Mouse (Mus musculus) fibroblast of lung, adult 2 months (primary cell): ENCODE measurements around the gene P4ha1.
"Not testable (repeated sequence)": the region's sequence is repeated elsewhere in the genome, so short reads cannot be mapped to it uniquely, and the experiment has no call there.

ENCODE experiments used
- DNase-seq: peaks from one replicate; pipeline ENCODE4 v3.0.0-alpha.2; 2011; ENCODE audit warnings: low read depth

P4ha1 gene

GRCm38 (mm10) chr10:59323100-59323487 lies at the start of gene P4ha1:
Gene P4ha1 (plus strand): TSS chr10:59323296.
- DNase-seq, result peak; percentile 94

DNA sequence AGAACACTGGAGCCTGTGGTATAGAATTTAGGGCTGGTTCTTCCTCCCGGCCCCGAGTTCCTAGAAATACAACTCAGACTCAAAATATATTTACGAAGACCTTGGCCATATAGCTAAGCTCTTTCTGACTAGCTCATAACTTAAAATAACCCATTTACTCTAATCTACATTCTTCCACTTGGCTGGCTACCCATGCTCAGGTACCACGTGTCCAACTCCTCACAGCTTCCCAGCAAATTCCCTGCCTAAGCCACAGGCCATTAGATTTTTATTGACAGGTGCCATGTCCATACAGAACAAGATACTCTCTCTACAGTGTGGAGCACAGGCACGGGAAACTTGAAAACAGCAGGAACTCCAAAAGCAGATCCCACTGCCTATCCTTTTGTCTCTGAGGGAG lies 47.4 kb upstream of the P4ha1 start:
- DNase-seq, result no peak

GRCm38 (mm10) chr10:59277116-59277515 lies 46.0 kb upstream of the P4ha1 start:
- DNase-seq, result no peak

DNA sequence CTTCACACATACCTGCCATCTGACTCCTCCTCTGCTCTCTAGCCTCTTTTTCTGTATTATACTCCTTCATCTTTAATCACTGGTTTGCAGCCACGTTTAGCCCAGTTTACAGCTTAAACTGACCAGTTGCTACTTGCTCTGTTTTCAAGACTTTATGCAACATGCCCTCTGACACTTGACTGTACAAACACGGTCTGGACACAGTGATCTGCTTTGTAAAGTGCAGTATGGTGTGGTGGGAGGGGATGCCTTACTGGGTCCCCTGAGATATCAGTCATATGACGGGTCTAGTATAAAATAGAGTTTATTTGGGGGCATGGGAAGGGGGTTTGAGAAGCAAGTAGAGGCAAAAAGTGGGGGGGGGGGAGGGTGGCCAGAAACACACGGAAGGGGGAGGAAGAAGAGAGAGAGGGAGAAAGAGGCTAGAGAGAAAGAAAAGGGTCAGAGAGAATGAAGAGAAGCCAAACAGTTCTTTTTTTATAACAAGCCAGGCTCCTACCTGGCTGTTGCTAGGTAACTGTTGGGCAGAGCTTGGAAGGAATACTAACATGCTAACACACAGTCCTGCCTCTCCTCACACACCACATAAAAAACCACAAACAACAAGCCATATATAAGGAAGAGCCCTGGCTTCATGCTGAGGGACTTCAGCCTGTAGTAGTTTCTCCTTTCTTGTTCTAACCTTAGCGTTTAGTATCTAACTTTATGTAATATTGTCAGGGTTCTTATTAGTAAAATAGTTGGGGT lies 45.2 kb upstream of the P4ha1 start:
- DNase-seq, result no peak

GRCm38 (mm10) chr10:59283164-59283563 lies 39.9 kb upstream of the P4ha1 start:
- DNase-seq, result no peak

GRCm38 (mm10) chr10:59283749-59284148 lies 39.3 kb upstream of the P4ha1 start:
- no peak for DNase-seq

- peak; percentile 87 for DNase-seq
These were observed 37.6 kb upstream of the P4ha1 start for GRCm38 (mm10) chr10:59285530-59285929.

DNA sequence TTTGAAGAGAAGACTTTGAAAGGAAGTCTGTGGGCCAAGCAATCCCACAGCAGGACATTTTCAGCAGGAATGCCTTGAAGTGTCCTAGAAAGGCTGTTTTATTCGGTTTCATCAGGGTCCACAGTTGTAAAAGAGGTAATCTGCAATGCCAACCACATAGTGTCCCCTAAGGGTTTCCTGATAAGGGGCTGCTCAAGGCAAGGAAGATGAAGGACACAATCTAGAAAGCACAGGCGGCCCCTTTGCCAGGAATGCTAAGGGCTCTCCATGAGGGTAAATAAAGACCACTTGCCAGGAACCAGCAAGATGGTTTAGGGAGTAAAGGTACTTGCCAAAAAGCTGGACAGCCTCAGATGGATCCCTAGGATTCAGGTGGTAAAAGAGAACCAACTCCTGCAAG lies 35.8 kb upstream of the P4ha1 start:
- no peak for DNase-seq

GRCm38 (mm10) chr10:59287662-59288061 lies 35.4 kb upstream of the P4ha1 start:
- no peak for DNase-seq

DNA sequence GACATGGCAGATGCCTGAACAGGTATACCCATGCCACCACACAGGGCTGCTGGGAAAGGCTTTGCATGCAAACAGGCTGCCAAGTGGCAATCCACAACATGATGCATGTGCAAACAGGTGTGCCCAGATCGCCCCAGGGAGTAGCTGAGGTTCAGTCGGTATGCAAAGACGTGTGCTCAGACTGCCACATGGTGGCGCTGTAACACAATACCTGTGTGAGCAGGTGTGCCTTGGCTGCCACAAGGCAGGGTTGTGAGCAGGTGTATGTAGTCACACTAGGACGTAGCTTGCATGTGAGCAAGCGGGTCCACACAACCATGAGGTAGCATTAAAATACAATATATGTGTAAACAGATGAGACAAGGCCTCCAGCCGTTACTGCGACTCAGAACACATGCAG lies 34.0 kb upstream of the P4ha1 start:
- DNase-seq, result no peak

DNA sequence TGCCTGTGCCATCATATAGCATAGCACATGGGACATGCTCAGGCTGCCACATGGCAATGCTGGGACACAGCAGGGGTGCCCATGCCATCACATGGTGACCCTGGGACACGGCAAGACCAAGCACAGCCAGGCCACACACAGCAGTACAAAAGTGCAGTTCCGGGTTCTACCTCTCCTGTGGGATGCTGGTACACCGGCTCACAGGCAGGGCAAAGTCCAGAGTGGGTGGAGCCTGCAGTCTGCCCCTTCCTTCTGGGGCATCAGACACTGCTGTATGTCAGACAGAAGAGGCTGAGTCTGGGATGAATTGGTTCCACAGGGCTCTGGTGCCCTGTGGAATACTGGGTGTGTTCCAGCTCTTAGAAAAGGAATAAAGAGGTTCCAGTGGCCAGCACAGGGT lies 31.6 kb upstream of the P4ha1 start:
- DNase-seq, result no peak

DNA sequence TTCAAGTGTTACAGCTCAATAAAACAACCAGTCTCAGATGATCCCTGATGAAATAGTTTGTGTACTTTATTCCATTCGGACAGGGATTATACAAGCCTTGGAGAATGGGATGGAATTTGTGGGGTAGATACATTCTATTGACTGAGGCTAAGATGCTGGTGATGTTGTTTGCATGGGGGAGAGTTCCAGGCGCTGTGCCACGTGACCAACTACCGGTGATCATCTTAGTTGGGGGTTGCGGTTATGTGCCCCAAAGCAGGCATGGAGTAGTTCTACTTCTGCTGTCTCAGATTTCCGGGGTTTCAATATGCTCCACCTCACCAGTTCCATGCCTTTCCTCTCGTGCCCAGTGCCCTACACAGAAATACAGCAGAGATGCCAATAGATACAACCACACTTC lies 31.0 kb upstream of the P4ha1 start:
- no peak for DNase-seq

GRCm38 (mm10) chr10:59292558-59292957 lies 30.5 kb upstream of the P4ha1 start:
- DNase-seq, result peak; percentile 77

DNA sequence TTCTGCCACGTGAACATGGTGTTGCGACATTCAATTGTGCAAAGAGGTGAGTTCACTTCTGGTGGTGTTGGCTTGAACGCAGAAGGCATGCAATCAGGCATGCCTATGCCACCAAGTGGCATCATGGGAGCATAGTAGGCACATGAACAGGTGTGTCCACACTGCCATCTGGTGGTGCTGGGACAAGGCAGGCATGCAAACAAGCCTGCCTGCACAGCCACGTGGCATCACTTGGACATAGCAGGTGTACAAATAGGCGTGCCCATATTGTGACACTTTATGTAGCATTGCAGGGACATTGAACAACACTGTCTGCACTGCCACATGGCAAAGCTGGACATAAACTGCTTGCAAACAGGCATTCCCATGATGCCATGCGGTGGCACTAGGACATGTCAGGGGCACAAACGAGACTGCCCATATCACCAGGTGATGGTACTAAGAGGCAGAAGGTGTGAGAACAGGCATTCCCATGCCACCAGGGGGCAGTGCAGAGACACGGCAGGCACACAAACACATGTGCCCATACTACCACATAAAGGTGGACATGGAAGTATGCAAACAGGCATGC lies 27.8 kb upstream of the P4ha1 start:
- no peak for DNase-seq

GRCm38 (mm10) chr10:59296261-59296660 lies 26.8 kb upstream of the P4ha1 start:
- DNase-seq, result no peak

GRCm38 (mm10) chr10:59302671-59303070 lies 20.4 kb upstream of the P4ha1 start:
- not testable (repeated sequence) for DNase-seq

DNA sequence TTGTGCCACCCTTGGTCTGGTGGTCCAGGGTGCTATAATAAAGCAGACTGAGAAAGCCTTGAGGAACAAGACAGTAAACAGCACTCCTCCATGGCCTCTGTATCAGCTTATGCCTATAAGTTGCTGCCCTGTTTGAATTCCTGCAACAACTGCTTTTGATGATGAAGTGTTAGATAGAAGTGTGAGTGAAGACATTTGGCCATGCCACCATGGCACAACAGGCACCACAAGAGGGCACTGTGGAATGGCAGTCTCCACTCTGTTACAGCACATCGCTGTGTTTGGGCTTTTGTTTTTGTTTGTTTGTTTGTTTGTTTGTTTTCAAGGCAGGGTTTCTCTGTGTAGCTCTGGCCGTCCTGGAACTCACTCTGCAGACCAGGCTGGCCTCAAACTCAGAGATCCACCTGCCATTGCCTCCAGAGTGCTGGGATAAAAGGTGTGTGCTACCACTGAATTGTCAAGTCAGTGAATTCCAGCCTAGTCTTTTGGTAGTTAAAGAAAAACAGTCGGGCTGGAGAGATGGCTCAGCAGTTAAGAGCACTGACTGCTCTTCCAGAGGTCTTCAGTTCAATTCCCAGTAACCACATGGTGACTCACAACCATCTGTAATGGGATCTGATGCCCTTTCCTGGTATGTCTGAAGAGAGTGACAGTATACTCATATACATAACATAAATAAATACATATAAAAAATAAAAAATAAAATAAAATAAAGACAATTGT lies 13.9 kb upstream of the P4ha1 start:
- no peak for DNase-seq

DNA sequence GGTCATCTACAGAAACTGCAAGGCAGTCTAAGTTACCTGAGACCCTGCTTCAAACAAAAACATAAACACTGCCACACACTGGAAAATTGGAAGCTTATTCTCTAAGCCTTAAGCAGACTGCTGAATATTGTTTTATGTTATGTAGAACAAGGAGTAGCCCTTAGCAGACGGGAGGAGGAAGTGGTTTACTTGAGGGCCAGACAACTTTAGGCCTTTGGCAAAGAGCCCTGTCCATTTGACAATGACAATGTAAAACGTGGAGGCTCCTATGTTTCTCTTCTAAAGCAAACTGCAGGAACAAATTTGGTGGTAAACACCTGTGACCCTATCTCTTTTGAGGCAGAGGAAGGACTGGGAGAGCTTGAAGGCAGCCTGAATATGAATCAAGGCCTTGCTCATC lies 13.0 kb upstream of the P4ha1 start:
- DNase-seq, result no peak

DNA sequence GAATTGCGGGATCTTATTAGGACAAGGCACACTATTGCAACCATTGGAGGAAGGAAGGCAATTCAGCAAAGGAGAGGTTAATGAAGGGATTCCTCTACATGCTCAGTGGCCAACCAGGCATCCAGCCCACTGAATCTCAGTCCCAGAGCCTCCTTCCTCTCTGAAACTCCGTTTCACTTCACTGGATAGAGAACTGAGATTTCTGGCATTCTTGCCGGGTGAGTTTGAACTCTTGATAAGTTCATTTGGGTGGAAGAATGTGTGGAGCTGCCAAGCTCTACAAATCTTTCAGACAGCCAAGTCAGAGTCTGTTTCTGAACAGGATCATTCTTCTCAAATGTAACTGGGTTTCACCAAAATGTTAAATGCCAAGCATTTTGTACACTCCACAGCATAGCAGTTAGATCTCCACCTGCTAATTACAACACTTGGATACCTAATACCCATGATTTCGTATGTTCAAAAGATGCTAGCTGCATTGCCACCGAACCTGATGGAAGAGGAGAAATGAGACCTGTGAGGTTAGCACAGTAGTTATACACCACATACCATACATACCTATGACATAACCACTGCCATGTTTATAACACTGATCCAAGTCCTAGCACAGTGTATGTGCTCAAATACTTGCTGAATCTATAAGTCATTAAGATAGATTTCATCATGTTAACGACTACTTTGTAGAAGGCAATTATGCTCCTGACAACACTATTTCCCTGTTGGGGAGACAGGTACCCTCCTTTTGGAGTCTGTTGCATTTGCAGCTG lies 12.2 kb upstream of the P4ha1 start:
- no peak for DNase-seq

- DNase-seq, result no peak
These were observed 11.2 kb upstream of the P4ha1 start for GRCm38 (mm10) chr10:59311881-59312280.

DNA sequence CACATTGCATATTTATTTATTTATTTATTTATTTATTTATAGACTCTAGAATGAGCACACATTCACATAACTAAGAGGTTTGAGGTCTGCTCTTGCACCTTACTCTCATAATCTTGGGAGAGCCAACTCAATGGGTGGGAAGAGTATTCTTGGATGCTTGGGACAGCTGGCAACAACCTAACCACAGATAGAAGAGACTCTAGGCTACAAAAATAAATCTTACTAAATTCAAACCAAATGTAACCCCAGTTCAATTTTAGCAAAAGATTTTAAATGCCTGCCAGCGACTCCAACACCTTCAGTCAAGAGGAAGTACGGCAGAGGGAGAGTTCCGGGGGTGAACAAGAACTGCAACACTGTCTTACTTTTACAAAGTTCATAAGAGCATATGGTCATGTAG lies 2.0 kb upstream of the P4ha1 start:
- no peak for DNase-seq

DNA sequence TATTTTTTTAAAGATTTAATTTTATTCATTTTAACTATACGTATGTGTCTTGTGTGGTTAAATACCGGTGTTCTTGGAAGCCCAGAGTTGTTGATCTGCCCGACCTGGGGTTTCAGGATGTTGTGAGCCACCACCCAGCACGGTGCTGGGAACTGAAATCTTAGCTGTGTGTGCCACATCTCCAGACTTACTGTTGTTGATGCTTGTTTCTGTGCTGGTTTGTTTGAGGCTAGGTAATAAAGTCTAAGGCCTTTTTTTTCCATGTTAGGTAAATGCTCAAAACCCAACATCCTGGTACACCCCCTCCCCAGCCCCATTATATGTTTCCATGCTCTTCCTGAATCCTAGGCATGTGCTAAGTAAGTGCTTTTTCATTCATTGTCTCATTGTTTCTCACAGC lies 825 bp upstream of the P4ha1 start:
- DNase-seq, result no peak
